Mouse (Mus musculus) C2C12 (cell line): ENCODE measurements around the gene Pnkp. TPM values are rescaled to one million over a fixed set of nuclear protein-coding genes. Genes with fewer than 3 reads are reported as not detected.

Experiments
- H3K27me3 ChIP-seq: one replicate; pipeline ENCODE4 v1.6.1; 2011; ENCODE audit not compliant: control insufficient read depth, insufficient read depth, insufficient read length
- H3K36me3 ChIP-seq: one replicate; pipeline ENCODE4 v1.6.1; 2011; ENCODE audit not compliant: control insufficient read depth, insufficient read depth
- H3K4me3 ChIP-seq: one replicate; pipeline ENCODE4 v1.5.1; 2011; ENCODE audit warnings: mild to moderate bottlenecking, control low read depth; ENCODE audit not compliant: poor library complexity, insufficient read depth, severe bottlenecking
- H3K79me2 ChIP-seq: one replicate; pipeline ENCODE4 v1.6.1; 2011; ENCODE audit not compliant: control insufficient read depth, insufficient read depth
- H3K79me3 ChIP-seq: one replicate; pipeline ENCODE4 v1.6.1; 2011; ENCODE audit warnings: low read depth, control low read depth
- H3ac ChIP-seq: one replicate; pipeline ENCODE3; 2011; ENCODE audit warnings: low read depth; ENCODE audit not compliant: control insufficient read depth, insufficient read length
- CEBPB ChIP-seq: IDR thresholded peaks from one replicate; pipeline ENCODE4 v1.6.1; 2011; ENCODE audit warnings: low read depth, mild to moderate bottlenecking, control low read depth, moderate library complexity
- CTCF ChIP-seq: IDR thresholded peaks from one replicate; pipeline ENCODE4 v1.5.1; 2011; ENCODE audit not compliant: control insufficient read depth, insufficient read depth, insufficient read length
- FOSL1 ChIP-seq: IDR thresholded peaks from one replicate; pipeline ENCODE4 v1.8.0; 2011; ENCODE audit warnings: mild to moderate bottlenecking, low read length; ENCODE audit not compliant: poor library complexity, insufficient read depth, severe bottlenecking
- MAX ChIP-seq: IDR thresholded peaks from one replicate; pipeline ENCODE4 v1.6.1; 2011; ENCODE audit warnings: mild to moderate bottlenecking, control low read depth
- MYOD1 ChIP-seq: IDR thresholded peaks from one replicate; pipeline ENCODE4 v1.6.1; 2011; ENCODE audit warnings: low read depth; ENCODE audit not compliant: control insufficient read depth, insufficient read length
- MYOG ChIP-seq: IDR thresholded peaks from one replicate; pipeline ENCODE4 v1.6.1; 2011; ENCODE audit not compliant: control insufficient read depth, insufficient read length; ENCODE audit errors: extremely low read depth
- USF1 ChIP-seq: IDR thresholded peaks from one replicate; pipeline ENCODE4 v1.6.1; 2011; ENCODE audit warnings: low read depth, mild to moderate bottlenecking, control low read depth, moderate library complexity
- polyA plus RNA-seq: library from polyadenylated mRNA; unstranded; fragments of >200 nt; fragmentation: generic; extraction: Trizol; gene quantifications from one replicate; pipeline ENCODE4 v1.2.1, GENCODE M21; 2012; ENCODE audit warnings: missing spikeins

The Pnkp gene
- polyA plus RNA-seq, 1 experiment, result 32.0 TPM

- H3K36me3 ChIP-seq, result peaks cover 47% of the 10 kb centered on the region
- H3K79me2 ChIP-seq, result peaks cover 71% of the 10 kb centered on the region
- TF ChIP-seq MYOD1 (no peak), CTCF (peak; percentile 3), CEBPB (no peak)
- peak within 1 kb of the TSS; percentile 65 for H3K4me3 ChIP-seq
- H3ac ChIP-seq, result peak within 1 kb of the TSS; percentile 88
- no peaks in the 10 kb centered on the region for H3K27me3 ChIP-seq
- H3K79me3 ChIP-seq, result peaks cover 54% of the 10 kb centered on the region
Observed at GRCm38 (mm10) chr7:44816470-44817021, 40.4 kb upstream of the Pnkp start, which contains the start of gene Atf5. TSS of gene Atf5 (minus strand) at chr7:44816658.

GRCm38 (mm10) chr7:44817441-44817840 is 39.5 kb upstream of the Pnkp start:
- Histone ChIP-seq H3K4me3 (peak overlapping the region; percentile 65), H3K27me3 (no peaks in the 10 kb centered on the region), H3K79me3 (peaks cover 62% of the 10 kb centered on the region), H3ac (peak overlapping the region; percentile 88), H3K36me3 (peaks cover 42% of the 10 kb centered on the region), H3K79me2 (peaks cover 80% of the 10 kb centered on the region)
- TF ChIP-seq MYOD1 (no peak), USF1 (no peak), FOSL1 (no peak), CTCF (no peak), MAX (no peak), MYOG (no peak), CEBPB (no peak)

GRCm38 (mm10) chr7:44818164-44818563 is 38.8 kb upstream of the Pnkp start:
- TF ChIP-seq MYOD1 (no peak), CEBPB (no peak), CTCF (peak; percentile 16), FOSL1 (no peak)
- peak overlapping the region; percentile 65 for H3K4me3 ChIP-seq
- H3K36me3 ChIP-seq, result peaks cover 44% of the 10 kb centered on the region
- H3K27me3 ChIP-seq, result no peaks in the 10 kb centered on the region
- H3K79me2 ChIP-seq, result peaks cover 87% of the 10 kb centered on the region
- H3ac ChIP-seq, result peak overlapping the region; percentile 47
- H3K79me3 ChIP-seq, result peaks cover 68% of the 10 kb centered on the region

GRCm38 (mm10) chr7:44818751-44819235 is 38.1 kb upstream of the Pnkp start:
- H3K36me3 ChIP-seq, result peaks cover 40% of the 10 kb centered on the region
- peak overlapping the region; percentile 65 for H3K4me3 ChIP-seq
- no peaks in the 10 kb centered on the region for H3K27me3 ChIP-seq
- TF ChIP-seq FOSL1, result no peak
- TF ChIP-seq CTCF, result no peak
- TF ChIP-seq CEBPB, result peak; percentile 86
- no peak for TF ChIP-seq MAX
- H3K79me3 ChIP-seq, result peaks cover 74% of the 10 kb centered on the region
- peaks cover 90% of the 10 kb centered on the region for H3K79me2 ChIP-seq
- peak overlapping the region; percentile 47 for H3ac ChIP-seq

- H3K4me3 ChIP-seq, result no peak overlapping the region
- TF ChIP-seq CTCF (no peak), USF1 (no peak), FOSL1 (no peak), MYOG (no peak), MAX (no peak), MYOD1 (no peak), CEBPB (no peak)
- peaks cover 90% of the 10 kb centered on the region for H3K79me2 ChIP-seq
- peak overlapping the region; percentile 47 for H3ac ChIP-seq
- peaks cover 79% of the 10 kb centered on the region for H3K79me3 ChIP-seq
- H3K36me3 ChIP-seq, result peaks cover 36% of the 10 kb centered on the region
- H3K27me3 ChIP-seq, result no peaks in the 10 kb centered on the region
Observed at GRCm38 (mm10) chr7:44819391-44819790, 37.5 kb upstream of the Pnkp start.

- H3K36me3 ChIP-seq, result peaks cover 32% of the 10 kb centered on the region
- peaks cover 81% of the 10 kb centered on the region for H3K79me3 ChIP-seq
- H3K4me3 ChIP-seq, result no peak overlapping the region
- H3ac ChIP-seq, result no peak overlapping the region
- peaks cover 90% of the 10 kb centered on the region for H3K79me2 ChIP-seq
- TF ChIP-seq MYOG (no peak), FOSL1 (no peak), USF1 (peak; percentile 4)
- H3K27me3 ChIP-seq, result no peaks in the 10 kb centered on the region
Observed at GRCm38 (mm10) chr7:44819863-44820262, 37.1 kb upstream of the Pnkp start.
